Mouse (Mus musculus) retina, postnatal 7 days (tissue): Measurements from ENCODE around the gene Ptpn18.

ENCODE experiments used
- DNase-seq: peaks from one replicate; pipeline ENCODE4 v3.0.0-alpha.2; 2012; ENCODE audit warnings: low read depth, low spot score

The Ptpn18 gene

GRCm38 (mm10) chr1:34464310-34464817, 4.8 kb downstream of the Ptpn18 start:
- no peak for DNase-seq

DNA sequence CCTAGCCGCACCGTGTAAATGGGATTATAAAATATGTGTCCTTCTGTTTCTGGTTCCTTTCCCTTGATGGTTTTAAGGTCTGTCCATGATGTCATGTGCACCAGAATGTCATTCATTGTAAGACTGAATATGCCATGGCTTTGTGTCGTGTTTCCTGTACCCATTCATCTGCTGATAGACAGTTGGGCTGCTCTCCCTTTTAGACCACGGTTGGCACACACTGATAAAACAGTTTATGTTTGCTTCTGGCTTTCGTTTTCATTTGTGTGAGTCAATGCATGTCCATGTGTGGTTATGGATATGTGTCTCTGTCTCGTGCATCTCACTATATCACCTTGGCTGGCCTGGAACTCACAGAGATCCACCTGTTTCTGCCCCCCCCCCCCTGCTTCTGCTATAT, 5.9 kb downstream of the Ptpn18 start:
- no peak for DNase-seq

DNA sequence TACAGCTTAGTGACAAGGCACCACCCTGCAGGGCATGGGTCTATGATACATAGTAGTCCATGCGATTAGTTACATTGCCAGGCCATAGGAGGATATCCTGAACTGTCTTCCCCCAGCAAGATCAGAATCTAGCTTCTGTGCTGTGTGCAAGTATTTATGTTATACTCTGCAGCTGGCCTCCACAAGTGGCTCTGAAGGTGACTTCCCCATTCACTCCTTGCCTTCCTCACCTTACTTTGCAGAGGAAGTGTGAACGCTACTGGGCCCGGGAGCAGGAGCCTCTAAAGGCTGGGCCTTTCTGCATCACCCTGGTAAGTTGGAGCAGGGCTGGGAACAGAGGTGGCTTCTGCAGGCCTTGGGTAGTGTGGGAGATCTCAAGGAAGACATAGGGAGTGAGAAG, 8.5 kb downstream of the Ptpn18 start:
- no peak for DNase-seq

GRCm38 (mm10) chr1:34468500-34468899, 8.9 kb downstream of the Ptpn18 start:
- DNase-seq: no peak

GRCm38 (mm10) chr1:34469801-34470200, 10.2 kb downstream of the Ptpn18 start:
- no peak for DNase-seq

- no peak for DNase-seq
Measured at GRCm38 (mm10) chr1:34472427-34473300, 13.1 kb downstream of the Ptpn18 start.

DNA sequence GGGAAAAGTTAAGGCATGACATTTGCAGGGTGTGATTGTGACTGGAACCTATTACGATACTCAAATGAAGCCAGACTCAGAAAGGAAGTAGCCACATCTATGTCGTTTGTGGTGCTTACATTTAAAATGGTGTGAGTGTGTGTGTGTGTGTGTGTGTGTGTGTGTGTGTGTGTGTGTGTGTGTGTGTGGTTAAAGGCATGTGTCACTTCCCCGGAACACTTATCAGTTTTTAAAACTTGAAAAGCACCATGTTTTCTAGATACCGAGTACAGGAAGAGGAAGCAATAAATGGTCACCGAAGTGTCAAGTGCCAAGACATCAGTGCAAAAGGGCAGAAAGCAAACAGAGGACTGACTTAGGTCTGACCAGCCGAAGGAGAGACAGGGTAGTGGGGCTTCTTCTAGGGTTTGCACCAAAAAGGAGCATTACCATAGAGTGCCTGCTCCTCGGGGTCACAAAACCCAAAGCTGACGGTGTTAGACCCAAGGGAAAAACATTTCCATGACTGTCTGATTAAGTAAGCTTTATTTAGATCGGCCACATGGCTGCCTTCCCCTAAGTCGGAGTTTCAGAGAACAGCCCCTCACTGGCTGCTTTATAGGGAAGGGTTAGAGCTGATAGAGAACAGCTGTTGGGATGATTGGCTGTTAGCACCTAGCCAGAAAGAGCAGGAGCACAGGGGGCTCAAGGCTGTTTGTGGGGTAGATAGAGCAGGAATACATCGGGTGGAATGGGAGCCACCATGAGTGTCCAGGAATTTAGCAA, 19.5 kb downstream of the Ptpn18 start:
- no peak for DNase-seq

DNA sequence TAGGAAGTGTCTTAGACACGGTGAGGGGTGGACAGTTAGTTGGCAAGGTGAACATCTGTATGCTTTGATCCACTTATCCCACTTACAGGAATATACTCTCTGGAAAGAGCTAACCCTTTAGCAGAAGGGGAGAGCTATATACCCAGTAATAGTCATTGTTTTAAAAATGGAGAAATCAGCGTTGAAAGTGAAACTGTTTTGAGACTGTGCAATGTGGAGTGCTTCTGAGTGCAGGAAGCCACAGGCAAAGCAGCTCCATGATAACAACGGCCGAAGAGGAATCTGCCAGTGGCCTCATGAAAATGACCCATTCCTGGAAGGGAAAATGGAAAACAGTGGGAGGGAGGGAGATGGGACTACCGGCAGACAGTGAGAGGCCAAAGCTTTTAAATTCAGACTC, 21.2 kb downstream of the Ptpn18 start:
- no peak for DNase-seq

DNA sequence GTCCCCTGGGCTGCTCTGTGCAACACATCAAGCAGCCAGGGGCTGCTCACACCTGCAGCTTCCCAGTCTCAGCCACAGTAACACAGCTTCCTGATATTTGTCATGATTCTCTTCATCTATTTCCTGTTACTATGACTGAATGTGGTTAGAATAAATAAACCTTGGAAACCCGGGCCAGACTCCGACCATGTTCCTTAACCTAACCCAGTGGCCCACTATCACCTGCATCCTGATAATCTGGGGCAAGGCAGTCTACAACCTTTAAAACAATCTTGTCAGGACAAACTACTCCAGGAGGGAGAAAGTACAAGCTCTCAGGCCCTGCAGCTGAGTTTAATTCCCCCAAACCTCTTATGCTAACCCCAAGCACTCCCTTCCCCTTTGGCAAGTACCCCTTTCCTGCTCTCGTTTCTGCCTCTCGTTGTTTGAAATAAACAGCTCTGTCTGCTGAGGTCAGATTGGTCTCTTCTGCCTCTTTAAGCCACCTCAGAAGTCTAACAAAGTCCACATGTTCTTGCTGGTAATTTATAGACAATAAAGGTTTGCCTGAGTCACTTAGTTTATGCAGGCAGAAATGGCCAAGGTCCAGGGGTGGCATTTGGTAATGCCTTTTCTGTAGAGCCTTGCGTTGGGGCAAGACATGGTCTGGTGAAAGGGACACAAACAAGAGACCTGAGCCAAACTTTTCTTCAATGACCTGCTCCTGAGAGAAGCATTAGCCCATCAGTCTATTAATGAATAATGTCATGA, 22.5 kb downstream of the Ptpn18 start:
- no peak for DNase-seq

- DNase-seq: no peak
Measured at GRCm38 (mm10) chr1:34484470-34484869, 24.9 kb downstream of the Ptpn18 start.

DNA sequence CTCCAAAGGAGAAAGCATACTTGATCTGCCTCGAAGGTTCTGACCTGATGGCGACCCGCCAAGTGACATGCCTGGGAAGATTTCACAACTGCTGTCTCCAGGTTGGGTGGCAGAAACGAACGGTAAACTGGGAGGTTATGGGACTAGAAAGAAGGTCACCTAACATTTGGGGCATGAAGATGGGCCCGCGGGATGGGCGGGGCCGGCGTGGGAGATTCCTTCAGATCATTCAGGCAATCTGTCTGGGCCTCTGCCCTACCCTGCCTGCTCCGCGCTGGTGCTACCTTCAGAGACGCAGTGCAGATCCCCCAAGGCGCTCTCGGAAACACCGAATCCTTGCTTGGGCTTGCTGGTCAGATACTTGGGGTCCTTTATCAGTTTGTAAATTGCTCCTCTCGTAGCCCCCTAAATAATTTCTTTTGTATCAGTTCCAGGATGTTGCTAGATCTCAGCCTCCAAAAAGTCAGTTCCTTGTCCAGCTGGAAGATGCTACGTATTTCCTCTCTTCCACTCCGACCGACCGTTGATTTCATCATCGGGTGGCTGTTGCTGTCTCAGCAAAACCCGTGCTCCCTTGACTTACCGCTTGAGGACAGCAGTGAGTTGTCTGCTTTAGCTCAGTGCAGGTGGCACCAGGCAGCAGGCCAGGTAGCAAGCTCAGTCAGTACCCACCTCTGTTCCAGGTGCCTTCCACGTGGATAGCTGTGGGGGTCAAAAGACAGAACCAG, 26.1 kb downstream of the Ptpn18 start:
- no peak for DNase-seq

DNA sequence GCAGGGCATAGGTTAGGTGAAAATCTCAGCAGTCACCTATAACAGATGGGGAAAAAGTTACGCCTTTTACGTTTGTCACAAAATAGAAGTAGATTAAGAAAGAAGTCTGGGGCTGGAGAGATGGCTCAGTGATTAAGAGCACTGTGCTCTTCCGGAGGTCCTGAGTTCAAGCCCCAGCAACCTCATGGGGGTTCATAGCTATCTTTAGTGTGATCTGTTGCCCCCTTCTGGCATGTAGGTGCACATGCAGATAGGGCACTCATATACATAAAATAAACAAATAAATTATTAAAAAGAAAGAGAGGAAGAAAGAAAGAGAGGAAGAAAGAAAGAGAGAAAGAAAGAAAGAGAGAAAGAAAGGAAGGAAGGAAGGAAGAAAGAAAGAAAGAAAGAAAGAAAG, 27.8 kb downstream of the Ptpn18 start:
- no peak for DNase-seq

GRCm38 (mm10) chr1:34489852-34490541, 30.4 kb downstream of the Ptpn18 start:
- no peak for DNase-seq

- DNase-seq: no peak
Measured at GRCm38 (mm10) chr1:34491480-34491879, 31.9 kb downstream of the Ptpn18 start.

- no peak for DNase-seq
Measured at GRCm38 (mm10) chr1:34502991-34503390, 43.4 kb downstream of the Ptpn18 start.

- DNase-seq: no peak
Measured at GRCm38 (mm10) chr1:34505307-34505706, 45.7 kb downstream of the Ptpn18 start.

GRCm38 (mm10) chr1:34505970-34506551, 46.5 kb downstream of the Ptpn18 start:
- DNase-seq: no peak

DNA sequence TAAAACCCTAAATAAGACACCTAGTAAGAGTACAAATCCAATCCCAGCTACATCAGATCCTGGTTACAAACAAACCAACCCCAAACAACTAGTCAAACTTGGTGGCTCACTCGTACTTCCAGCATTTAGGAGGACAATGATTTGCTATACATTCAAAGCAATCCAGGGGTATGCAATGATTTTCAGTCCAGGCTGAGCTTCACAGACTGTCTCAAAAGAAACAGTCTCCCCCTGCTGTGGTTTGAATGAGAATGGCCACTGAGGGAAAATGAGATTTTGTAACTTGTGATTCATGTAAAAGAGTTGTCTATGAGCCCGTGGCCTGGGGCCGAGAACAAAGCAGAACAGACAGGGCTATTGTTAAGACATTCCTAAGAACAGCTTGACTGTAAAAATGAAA, 48.4 kb downstream of the Ptpn18 start:
- DNase-seq: no peak

- DNase-seq: no peak
Measured at GRCm38 (mm10) chr1:34510575-34510981, 51.0 kb downstream of the Ptpn18 start.

GRCm38 (mm10) chr1:34511027-34511426, 51.5 kb downstream of the Ptpn18 start:
- no peak for DNase-seq
